Mouse (Mus musculus) liver, embryonic 15.5 days (tissue): ENCODE results near the gene Hmox1. TPM values are rescaled to one million over a fixed set of nuclear protein-coding genes. Genes with fewer than 3 reads are reported as not detected.
A peak's percentile ranks its signal among the peaks of the same experiment; 100 is the strongest.

ENCODE experiments used
- ATAC-seq: fragments of 200-750 bp; cut with Nextera tagmentation; 2 replicates; pipeline ENCODE4 v1.8.0; 2017; ENCODE audit warnings: moderate number of reproducible peaks, mild to moderate bottlenecking, moderate library complexity; ENCODE audit not compliant: insufficient read depth
- H3K27ac ChIP-seq: fragments of 300-500 bp; sonication (generic); replicated peaks from 2 replicates; pipeline ENCODE4 v1.5.1; 2015; ENCODE audit warnings: mild to moderate bottlenecking, inconsistent platforms
- H3K27me3 ChIP-seq: fragments of 300-500 bp; sonication (generic); 2 replicates; pipeline ENCODE4 v1.6.1; 2015; ENCODE audit warnings: mild to moderate bottlenecking, inconsistent platforms
- H3K36me3 ChIP-seq: fragments of 300-500 bp; sonication (generic); replicated peaks from 2 replicates; pipeline ENCODE4 v1.6.1; 2015; ENCODE audit warnings: moderate library complexity, mild to moderate bottlenecking, inconsistent platforms
- H3K4me1 ChIP-seq: fragments of 300-500 bp; sonication (generic); replicated peaks from 2 replicates; pipeline ENCODE4 v1.6.1; 2015; ENCODE audit warnings: inconsistent platforms
- H3K4me2 ChIP-seq: fragments of 300-500 bp; sonication (generic); 2 replicates; pipeline ENCODE4 v1.6.1; 2015; ENCODE audit warnings: moderate library complexity, mild to moderate bottlenecking, inconsistent platforms
- H3K4me3 ChIP-seq: fragments of 300-500 bp; sonication (generic); replicated peaks from 2 replicates; pipeline ENCODE4 v1.5.1; 2015; ENCODE audit warnings: mild to moderate bottlenecking, inconsistent platforms
- H3K9ac ChIP-seq: fragments of 300-500 bp; sonication (generic); 2 replicates; pipeline ENCODE4 v1.6.1; 2015; ENCODE audit warnings: moderate library complexity, mild to moderate bottlenecking, inconsistent platforms
- H3K9me3 ChIP-seq: fragments of 300-500 bp; sonication (generic); replicated peaks from 2 replicates; pipeline ENCODE4 v1.6.1; 2016; ENCODE audit warnings: inconsistent platforms
- WGBS: fragments of 180-500 bp; shearing (Covaris S2); methylation state at CpG from one replicate; pipeline ENCODE4 v1.1.7; 2015; ENCODE audit warnings: mixed read lengths; ENCODE audit not compliant: insufficient replicate concordance; 5-methylcytosine and 5-hydroxymethylcytosine counted together
- polyA plus RNA-seq: library from polyadenylated mRNA; unstranded; fragments of >200 nt; fragmentation: Nextera tagmentation; extraction: Ambion mirVana; gene quantifications from 2 replicates; pipeline ENCODE4 v1.2.1, GENCODE M21; 2015

The Hmox1 gene
- 151 and 170 TPM in 2 replicates for polyA plus RNA-seq

- H3K36me3 ChIP-seq: no peaks in the 10 kb centered on the region
- 1% methylated on average over 36 of the region's 36 CpGs for WGBS
- H3K9ac ChIP-seq: peak within 1 kb of the TSS; percentile 32; the same call in 1 of the 2 replicates
- H3K9me3 ChIP-seq: no peaks in the 10 kb centered on the region
- H3K4me1 ChIP-seq: peaks cover 27% of the 10 kb centered on the region
- H3K27ac ChIP-seq: 0 out of 2 replicates have a peak within 1 kb of the TSS, but pooled peaks have one; percentile 25
- ATAC-seq: peak; percentile 62
- H3K4me2 ChIP-seq: peak within 1 kb of the TSS; percentile 69
- H3K27me3 ChIP-seq: peaks cover 74% of the 10 kb centered on the region
- peak within 1 kb of the TSS; percentile 61 for H3K4me3 ChIP-seq
These were observed at the start of gene Hmox1 for GRCm38 (mm10) chr8:75093399-75094156. Gene Hmox1 (plus strand): TSS chr8:75093621.

GRCm38 (mm10) chr8:75046303-75046702, 47.1 kb upstream of the Hmox1 start:
- H3K4me2 ChIP-seq: no peak overlapping the region
- no peak overlapping the region for H3K4me3 ChIP-seq
- no peak overlapping the region for H3K9ac ChIP-seq
- H3K27me3 ChIP-seq: no peaks in the 10 kb centered on the region
- no peaks in the 10 kb centered on the region; the same call in 1 of the 2 replicates for H3K4me1 ChIP-seq
- H3K27ac ChIP-seq: no peak overlapping the region
- WGBS: 63% methylated on average over 1 of the region's 1 CpGs
- no peaks in the 10 kb centered on the region for H3K9me3 ChIP-seq
- H3K36me3 ChIP-seq: no peaks in the 10 kb centered on the region
- no peak for ATAC-seq

GRCm38 (mm10) chr8:75047784-75048183, 45.6 kb upstream of the Hmox1 start:
- Histone ChIP-seq H3K9ac (no peak overlapping the region), H3K9me3 (no peaks in the 10 kb centered on the region), H3K4me1 (no peaks in the 10 kb centered on the region; the same call in 1 of the 2 replicates), H3K27ac (no peak overlapping the region), H3K4me2 (no peak overlapping the region), H3K36me3 (no peaks in the 10 kb centered on the region), H3K27me3 (no peaks in the 10 kb centered on the region), H3K4me3 (no peak overlapping the region)
- WGBS: 76% methylated on average over 3 of the region's 3 CpGs
- no peak for ATAC-seq

- Histone ChIP-seq H3K36me3 (0 out of 2 replicates have a peak, but pooled peaks cover 3% of the 10 kb centered on the region), H3K4me1 (no peaks in the 10 kb centered on the region), H3K9me3 (no peaks in the 10 kb centered on the region), H3K4me3 (no peak overlapping the region), H3K27me3 (no peaks in the 10 kb centered on the region), H3K9ac (no peak overlapping the region), H3K27ac (no peak overlapping the region), H3K4me2 (no peak overlapping the region)
- 67% methylated on average over 4 of the region's 4 CpGs for WGBS
- ATAC-seq: no peak
These were observed 40.1 kb upstream of the Hmox1 start for GRCm38 (mm10) chr8:75053342-75053741.

GRCm38 (mm10) chr8:75055673-75056072, 37.7 kb upstream of the Hmox1 start:
- H3K36me3 ChIP-seq: 0 out of 2 replicates have a peak, but pooled peaks cover 3% of the 10 kb centered on the region
- H3K4me2 ChIP-seq: no peak overlapping the region
- no peaks in the 10 kb centered on the region for H3K9me3 ChIP-seq
- H3K4me3 ChIP-seq: no peak overlapping the region
- H3K27me3 ChIP-seq: no peaks in the 10 kb centered on the region
- ATAC-seq: no peak
- no peaks in the 10 kb centered on the region for H3K4me1 ChIP-seq
- no peak overlapping the region for H3K27ac ChIP-seq
- H3K9ac ChIP-seq: no peak overlapping the region
- WGBS: 68% methylated on average over 2 of the region's 2 CpGs

DNA sequence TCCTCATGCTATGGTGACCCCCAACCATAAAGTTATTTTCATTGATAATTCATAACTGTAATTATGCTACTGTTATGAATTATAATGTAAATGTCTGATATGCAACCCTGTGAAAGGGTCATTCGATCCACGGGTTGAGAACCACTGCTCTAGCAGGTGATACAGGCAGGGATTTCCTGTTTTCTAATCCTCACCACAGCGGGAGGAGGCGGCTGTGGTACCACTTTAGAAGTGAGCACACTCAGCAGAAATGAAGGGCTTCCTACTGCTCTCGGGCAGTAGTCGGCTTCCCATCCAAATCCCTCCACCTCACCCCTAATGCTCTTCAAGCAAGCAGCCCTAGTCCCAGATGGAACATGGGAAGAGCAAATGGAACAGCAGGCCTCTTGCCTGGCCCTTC, 33.4 kb upstream of the Hmox1 start:
- H3K9ac ChIP-seq: no peak overlapping the region
- H3K9me3 ChIP-seq: no peaks in the 10 kb centered on the region
- no peak overlapping the region for H3K4me2 ChIP-seq
- H3K27ac ChIP-seq: no peak overlapping the region
- 0 out of 2 replicates have a peak, but pooled peaks cover 4% of the 10 kb centered on the region for H3K4me1 ChIP-seq
- H3K27me3 ChIP-seq: no peaks in the 10 kb centered on the region
- WGBS: 58% methylated on average over 6 of the region's 6 CpGs
- no peak for ATAC-seq
- 0 out of 2 replicates have a peak, but pooled peaks cover 4% of the 10 kb centered on the region for H3K36me3 ChIP-seq
- H3K4me3 ChIP-seq: no peak overlapping the region

GRCm38 (mm10) chr8:75060815-75061214, 32.6 kb upstream of the Hmox1 start:
- 67% methylated on average over 2 of the region's 2 CpGs for WGBS
- peaks cover 6% of the 10 kb centered on the region; the same call in 1 of the 2 replicates for H3K36me3 ChIP-seq
- H3K4me2 ChIP-seq: no peak overlapping the region
- H3K27ac ChIP-seq: no peak overlapping the region
- H3K9me3 ChIP-seq: no peaks in the 10 kb centered on the region
- no peak overlapping the region for H3K4me3 ChIP-seq
- no peaks in the 10 kb centered on the region for H3K27me3 ChIP-seq
- H3K9ac ChIP-seq: no peak overlapping the region
- ATAC-seq: no peak
- 0 out of 2 replicates have a peak, but pooled peaks cover 4% of the 10 kb centered on the region for H3K4me1 ChIP-seq

- ATAC-seq: no peak
- Histone ChIP-seq H3K36me3 (peaks cover 4% of the 10 kb centered on the region; the same call in 1 of the 2 replicates), H3K4me1 (0 out of 2 replicates have a peak, but pooled peaks cover 4% of the 10 kb centered on the region), H3K4me3 (no peak overlapping the region), H3K27ac (no peak overlapping the region), H3K4me2 (no peak overlapping the region), H3K9me3 (no peaks in the 10 kb centered on the region), H3K27me3 (no peaks in the 10 kb centered on the region), H3K9ac (no peak overlapping the region)
- whole genome bisulfite sequencing: 66% methylated on average over 3 of the region's 3 CpGs
These were observed 30.1 kb upstream of the Hmox1 start for GRCm38 (mm10) chr8:75063290-75063689.

- H3K36me3 ChIP-seq: peaks cover 4% of the 10 kb centered on the region; the same call in 1 of the 2 replicates
- H3K4me3 ChIP-seq: no peak overlapping the region
- no peak overlapping the region for H3K27ac ChIP-seq
- no peaks in the 10 kb centered on the region for H3K27me3 ChIP-seq
- 0 out of 2 replicates have a peak, but pooled peaks cover 4% of the 10 kb centered on the region for H3K4me1 ChIP-seq
- H3K9ac ChIP-seq: no peak overlapping the region
- H3K9me3 ChIP-seq: no peaks in the 10 kb centered on the region
- no peak for ATAC-seq
- WGBS: 77% methylated on average over 3 of the region's 3 CpGs
- H3K4me2 ChIP-seq: no peak overlapping the region
These were observed 28.6 kb upstream of the Hmox1 start for GRCm38 (mm10) chr8:75064790-75065189.

DNA sequence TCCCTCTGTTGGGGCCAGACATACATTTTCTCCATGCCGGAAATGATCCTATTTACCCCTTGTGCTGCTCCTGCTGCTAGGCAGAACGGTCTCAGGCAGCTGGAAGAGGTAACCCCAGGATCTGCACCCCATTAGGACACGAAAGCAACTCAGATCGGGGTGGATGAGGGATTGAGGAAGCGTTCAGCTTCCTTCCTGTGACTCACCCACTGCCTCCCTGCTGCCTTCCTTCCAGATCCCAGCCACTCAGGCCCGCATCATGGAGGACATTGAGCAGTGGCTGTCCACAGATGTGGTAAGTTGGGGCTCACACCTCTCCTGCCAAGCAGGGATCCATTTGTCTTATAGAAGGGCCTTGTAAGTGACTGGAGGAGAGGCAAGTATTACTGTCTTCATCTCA, 26.1 kb upstream of the Hmox1 start:
- 40% methylated on average over 6 of the region's 6 CpGs for WGBS
- Histone ChIP-seq H3K27ac (no peak overlapping the region; the same call in 1 of the 2 replicates), H3K9ac (no peak overlapping the region), H3K9me3 (no peaks in the 10 kb centered on the region), H3K27me3 (no peaks in the 10 kb centered on the region), H3K4me3 (no peak overlapping the region), H3K4me2 (no peak overlapping the region), H3K4me1 (peaks cover 8% of the 10 kb centered on the region; the same call in 1 of the 2 replicates), H3K36me3 (peaks cover 4% of the 10 kb centered on the region; the same call in 1 of the 2 replicates)
- ATAC-seq: no peak

DNA sequence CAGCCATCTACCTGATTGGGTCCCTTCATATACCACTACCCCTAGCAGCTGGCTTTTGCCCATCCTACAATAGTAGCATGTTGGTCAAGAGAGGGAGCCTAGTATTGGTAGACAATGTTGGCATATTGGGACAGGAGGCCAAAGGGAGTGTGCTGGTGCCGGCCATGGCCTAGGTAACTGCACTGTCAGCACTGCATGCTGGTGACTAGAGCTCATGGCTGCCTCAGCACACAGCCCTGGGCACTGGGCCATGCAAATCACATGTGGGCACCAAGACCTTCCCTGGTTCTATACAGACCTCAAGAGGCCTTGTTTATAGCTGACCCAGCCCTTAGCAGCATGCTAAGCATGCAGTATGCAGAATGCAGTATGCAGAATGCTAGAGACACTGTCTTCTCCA, 23.1 kb upstream of the Hmox1 start:
- no peak overlapping the region for H3K27ac ChIP-seq
- WGBS: 63% methylated on average over 1 of the region's 1 CpGs
- H3K36me3 ChIP-seq: no peaks in the 10 kb centered on the region; the same call in 1 of the 2 replicates
- no peak overlapping the region for H3K4me3 ChIP-seq
- H3K4me1 ChIP-seq: peaks cover 4% of the 10 kb centered on the region; the same call in 1 of the 2 replicates
- no peak overlapping the region for H3K4me2 ChIP-seq
- no peak overlapping the region for H3K9ac ChIP-seq
- no peaks in the 10 kb centered on the region for H3K27me3 ChIP-seq
- H3K9me3 ChIP-seq: no peaks in the 10 kb centered on the region
- no peak for ATAC-seq
